Mouse (Mus musculus) adrenal gland, postnatal 14 days (tissue): ENCODE data around the gene 4931428L18Rik. TPM values are rescaled to one million over a fixed set of nuclear protein-coding genes. Genes with fewer than 3 reads are reported as not detected.
A peak's percentile ranks its signal among the peaks of the same experiment; 100 is the strongest.

ENCODE experiments used
- DNase-seq: peaks from one replicate; pipeline ENCODE4 v3.0.0; 2021; ENCODE audit warnings: mixed read lengths
- total RNA-seq: library from RNA; stranded (reverse); gene quantifications from 2 replicates; pipeline ENCODE4 v1.2.3, GENCODE M21; 2021

4931428L18Rik gene
- total RNA-seq, 1 experiment from 2014 or later: 0.56 TPM

- DNase-seq: peak; percentile 43
Measured at GRCm38 (mm10) chr1:31152799-31153426, 69.6 kb downstream of the 4931428L18Rik start.

DNA sequence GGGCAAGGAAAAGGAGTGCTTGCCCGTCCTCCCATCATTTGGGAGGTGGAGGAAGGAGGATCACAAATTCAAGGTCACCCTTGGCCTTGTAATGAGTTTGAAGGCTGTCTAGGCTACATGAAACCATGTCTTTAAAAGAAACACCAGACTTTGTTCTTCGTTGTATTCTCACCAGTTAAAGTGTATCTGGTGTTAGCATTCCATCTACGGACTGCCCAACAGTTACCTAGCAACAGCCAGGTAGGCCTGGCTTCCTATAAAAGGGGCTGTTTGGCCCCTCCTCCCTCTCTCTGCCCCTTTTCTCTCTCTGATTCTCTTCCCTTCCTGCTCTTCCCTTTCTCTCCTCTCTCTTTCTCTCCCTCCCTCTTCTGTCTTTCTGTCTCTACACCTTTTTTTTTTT is 71.9 kb downstream of the 4931428L18Rik start:
- DNase-seq: no peak

GRCm38 (mm10) chr1:31149671-31150070 is 72.8 kb downstream of the 4931428L18Rik start:
- no peak for DNase-seq

GRCm38 (mm10) chr1:31143571-31143970 is 78.9 kb downstream of the 4931428L18Rik start:
- DNase-seq: no peak

- DNase-seq: no peak
Measured at GRCm38 (mm10) chr1:31142288-31143094, 80.0 kb downstream of the 4931428L18Rik start.

- no peak for DNase-seq
Measured at GRCm38 (mm10) chr1:31138387-31138786, 84.1 kb downstream of the 4931428L18Rik start.

GRCm38 (mm10) chr1:31113466-31113865 is 109.0 kb downstream of the 4931428L18Rik start:
- DNase-seq: peak; percentile 66

GRCm38 (mm10) chr1:31107961-31108360 is 114.5 kb downstream of the 4931428L18Rik start:
- DNase-seq: no peak

DNA sequence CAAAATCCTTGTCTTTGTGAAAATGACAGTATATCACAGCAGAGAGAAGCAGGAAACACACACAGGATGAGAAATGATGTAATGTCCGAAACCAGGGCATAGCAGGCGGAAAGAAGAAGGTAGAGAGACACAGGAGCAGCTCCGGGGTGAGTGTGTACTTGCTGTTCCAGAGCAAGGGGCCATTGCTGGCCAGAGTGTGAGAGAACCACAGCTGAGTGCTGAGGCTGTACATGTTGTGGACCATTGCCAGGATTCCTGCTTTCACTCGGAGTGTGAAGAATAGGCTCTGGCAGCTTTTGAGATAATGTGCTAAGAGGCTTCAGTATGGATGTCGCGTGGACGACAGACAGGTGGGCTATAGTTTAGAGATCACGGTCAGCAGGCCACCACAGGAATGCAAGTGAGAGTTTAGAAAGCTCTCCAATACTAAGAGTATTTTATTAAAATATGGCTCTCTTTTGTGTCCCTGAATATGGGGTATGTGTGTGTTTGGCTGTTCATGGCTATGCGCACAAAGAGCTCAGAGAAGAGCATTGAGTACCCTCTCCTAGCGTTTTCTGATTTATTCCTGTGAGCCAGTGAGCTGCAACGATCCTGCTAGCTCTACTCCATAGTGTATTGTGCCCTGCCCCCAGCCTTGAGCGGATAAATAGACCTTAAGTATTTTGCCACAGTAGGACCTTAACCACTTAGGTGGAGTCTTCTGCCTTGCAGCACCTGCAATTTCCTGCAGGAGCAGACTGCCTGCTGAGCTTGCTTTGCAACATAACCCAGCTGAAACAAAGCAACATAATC is 119.4 kb downstream of the 4931428L18Rik start:
- DNase-seq: peak; percentile 4

DNA sequence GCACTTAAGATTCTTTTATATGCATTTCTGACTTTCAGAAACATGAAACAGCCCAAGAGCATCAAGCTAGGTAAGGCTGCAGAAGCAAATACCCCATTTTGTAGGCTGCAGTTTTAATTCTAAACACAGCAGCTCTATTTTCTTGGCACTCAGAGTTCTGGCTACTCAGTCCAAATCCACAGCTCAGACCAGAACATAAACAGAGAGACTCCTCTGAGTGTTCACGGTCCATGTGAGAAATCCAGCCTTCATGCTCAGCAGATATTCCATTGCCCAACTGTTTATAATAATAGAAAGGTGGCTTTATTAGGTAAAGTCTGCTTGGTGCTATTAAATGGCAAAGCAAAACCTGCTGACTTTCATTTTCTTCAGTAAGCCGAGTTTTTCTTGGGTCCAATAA is 120.2 kb downstream of the 4931428L18Rik start:
- DNase-seq: no peak

DNA sequence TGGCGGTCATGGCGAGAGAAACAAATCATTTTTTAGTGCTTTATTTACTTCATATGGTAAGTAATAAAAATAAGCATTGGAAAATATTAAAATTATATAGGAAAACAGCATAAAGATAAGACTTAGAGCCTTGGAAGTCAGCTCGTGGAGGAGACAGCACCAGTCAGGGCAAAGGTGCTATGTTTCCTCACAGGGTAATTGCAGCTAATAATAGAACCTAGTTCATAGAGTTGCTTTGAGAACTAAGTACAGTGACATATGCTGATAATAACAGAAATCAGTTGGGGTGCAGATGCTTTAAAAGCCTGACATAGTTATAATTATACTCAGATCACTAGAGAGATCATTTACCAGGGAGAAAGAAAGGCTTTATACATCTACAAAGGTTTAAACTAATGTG is 125.3 kb downstream of the 4931428L18Rik start:
- DNase-seq: no peak

GRCm38 (mm10) chr1:31096466-31096793 is 126.1 kb downstream of the 4931428L18Rik start:
- peak; percentile 40 for DNase-seq

GRCm38 (mm10) chr1:31095706-31096465 is 126.6 kb downstream of the 4931428L18Rik start:
- DNase-seq: no peak

GRCm38 (mm10) chr1:31094792-31095191 is 127.7 kb downstream of the 4931428L18Rik start:
- no peak for DNase-seq

- DNase-seq: no peak
Measured at GRCm38 (mm10) chr1:31093939-31094338, 128.5 kb downstream of the 4931428L18Rik start.

GRCm38 (mm10) chr1:31088686-31089085 is 133.8 kb downstream of the 4931428L18Rik start:
- no peak for DNase-seq

DNA sequence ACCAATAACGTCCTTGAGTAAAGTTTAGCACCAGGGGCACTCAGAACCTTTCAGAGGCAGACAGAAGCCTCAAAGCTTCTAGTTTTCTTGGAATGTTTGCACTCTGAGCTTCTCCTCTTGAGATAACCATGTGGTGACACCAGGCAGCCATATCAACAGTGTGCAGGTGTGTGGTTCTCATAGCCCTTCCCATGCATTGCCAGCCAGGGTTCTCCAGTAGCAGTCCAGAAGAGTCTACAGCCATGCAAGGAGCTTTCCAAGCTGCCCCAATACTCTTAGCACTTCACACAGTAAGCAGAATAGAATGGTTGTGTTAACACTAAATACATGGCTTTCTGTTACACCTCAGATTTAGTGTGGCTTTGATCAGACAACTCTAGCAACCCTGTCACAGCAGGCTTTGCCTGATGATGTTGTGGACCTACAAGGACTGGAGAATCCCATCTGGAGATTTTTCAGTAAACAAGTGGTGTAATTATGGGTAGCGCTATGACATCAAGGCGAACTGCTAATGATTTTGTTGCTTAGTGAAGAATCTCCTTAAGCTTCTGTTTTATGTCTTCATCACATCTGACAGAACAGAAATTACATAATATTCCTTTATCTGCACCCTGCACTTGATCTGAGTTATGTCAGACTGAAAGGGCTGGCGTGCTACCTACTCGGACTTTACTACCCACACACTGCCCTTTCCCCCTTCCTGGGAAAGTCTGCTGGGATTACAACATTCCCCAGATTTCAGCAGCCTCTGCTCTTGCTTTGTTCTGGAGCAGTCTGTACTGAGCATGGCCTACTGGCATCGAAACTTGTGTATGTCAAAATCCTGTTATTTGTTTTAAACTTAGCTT is 149.7 kb downstream of the 4931428L18Rik start:
- peak; percentile 59 for DNase-seq

DNA sequence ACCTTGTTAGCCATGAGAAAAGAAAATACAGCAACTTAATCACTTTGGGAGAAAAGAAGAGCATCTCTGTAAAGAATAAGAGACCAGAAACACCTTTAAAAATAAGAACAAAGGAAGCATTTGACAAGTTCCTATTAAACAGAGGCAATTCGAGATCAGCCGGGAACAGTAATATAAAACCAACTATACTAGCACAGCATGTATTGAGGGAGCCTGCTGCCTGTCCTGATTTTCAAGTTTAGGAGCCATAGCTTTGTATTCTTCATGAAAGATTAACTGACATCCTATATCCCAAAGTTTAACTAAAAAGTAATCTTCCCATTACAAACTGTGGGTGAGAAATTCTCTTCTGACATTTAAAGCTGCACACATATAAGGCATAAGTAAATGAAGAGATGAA is 151.3 kb downstream of the 4931428L18Rik start:
- no peak for DNase-seq

DNA sequence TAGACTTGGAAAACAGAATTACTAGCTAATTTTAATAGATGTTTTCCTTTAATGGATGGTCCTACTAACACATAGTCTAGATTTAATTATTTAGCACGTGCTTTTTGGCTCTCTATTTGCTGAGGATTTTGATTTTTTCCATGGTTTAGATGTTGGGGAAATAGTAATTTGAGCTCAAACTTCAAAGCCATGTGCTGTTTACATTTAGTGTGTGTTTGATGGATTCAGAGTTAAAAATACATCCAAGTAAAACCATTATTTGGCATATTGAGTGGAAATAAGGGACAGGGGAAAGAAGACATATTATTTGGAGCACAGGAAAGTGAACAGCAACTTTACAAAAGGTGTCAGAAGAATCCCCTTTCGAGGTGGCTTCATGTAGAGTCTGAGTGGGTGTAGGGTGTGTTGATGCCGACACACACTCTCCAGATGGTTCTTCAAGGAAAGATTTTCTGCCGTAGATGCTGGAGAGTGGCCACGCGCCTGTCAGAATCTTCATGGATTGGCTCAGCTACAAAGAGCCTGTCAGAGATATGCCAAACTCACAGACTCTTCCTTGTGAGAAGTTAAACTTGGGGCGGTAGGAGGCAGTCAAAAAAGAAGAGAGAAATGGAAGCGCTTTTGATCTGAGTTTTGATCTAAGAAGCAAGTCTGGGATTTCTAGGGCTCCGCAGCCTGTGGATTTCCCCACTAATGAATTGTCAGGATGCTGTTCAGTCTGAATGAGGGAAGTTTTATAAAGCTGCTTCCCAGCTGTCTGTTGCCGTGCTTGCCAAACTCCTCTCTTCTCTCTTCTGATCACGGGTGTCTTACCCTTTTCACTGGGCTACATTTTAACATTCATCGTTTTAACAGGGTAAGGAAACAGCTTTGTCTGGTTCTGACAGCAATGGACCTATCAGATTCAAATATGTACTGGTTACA is 157.4 kb downstream of the 4931428L18Rik start:
- no peak for DNase-seq

DNA sequence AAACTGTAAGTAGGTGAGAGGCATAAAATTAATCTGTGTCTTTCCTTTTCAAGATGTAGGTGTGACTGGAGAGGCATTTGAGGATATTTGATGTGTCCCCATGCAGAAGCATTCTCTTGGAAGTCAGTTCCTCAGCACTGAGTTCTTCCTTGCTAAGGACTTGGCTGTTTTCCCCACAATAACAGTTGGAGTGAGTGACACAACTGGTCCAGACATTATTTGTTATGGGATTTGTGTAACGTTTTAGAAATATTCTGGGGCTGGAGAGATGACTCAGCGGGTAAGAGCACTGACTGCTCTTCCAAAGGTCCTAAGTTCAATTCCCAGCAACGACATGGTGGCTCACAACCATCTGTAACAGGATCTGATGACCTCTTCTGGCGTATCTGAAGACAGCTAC is 162.7 kb downstream of the 4931428L18Rik start:
- no peak for DNase-seq
